Mouse (Mus musculus) ovary, adult 18-20 months (tissue): ENCODE measurements around the gene Akr1cl.

ENCODE experiments used
- DNase-seq: peaks from one replicate; pipeline ENCODE4 v3.0.0; 2022; ENCODE audit warnings: low spot score, mixed read lengths

Gene Akr1cl

DNA sequence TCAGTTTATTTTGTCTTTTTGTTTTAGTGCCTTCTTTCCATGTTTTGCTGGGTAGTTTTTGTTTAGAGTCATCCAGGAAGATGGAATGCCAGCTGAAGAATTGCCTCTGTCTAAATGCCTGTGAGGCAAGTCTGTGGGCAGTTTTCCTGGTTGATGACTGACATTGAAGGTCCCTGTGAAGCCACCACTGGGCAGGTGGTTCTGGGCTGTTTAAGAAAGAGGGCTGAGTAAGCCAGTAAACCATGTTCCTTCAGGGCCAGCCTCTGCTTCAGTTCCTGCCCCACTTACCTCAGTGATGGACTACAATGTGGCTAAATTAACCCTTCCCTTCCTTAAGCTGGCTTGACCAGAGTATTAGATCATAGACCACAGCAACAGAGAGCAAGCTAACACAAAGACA lies 44.4 kb downstream of the Akr1cl start:
- no peak for DNase-seq

- no peak for DNase-seq
These were observed 46.4 kb downstream of the Akr1cl start for GRCm38 (mm10) chr1:64986120-64986519.

DNA sequence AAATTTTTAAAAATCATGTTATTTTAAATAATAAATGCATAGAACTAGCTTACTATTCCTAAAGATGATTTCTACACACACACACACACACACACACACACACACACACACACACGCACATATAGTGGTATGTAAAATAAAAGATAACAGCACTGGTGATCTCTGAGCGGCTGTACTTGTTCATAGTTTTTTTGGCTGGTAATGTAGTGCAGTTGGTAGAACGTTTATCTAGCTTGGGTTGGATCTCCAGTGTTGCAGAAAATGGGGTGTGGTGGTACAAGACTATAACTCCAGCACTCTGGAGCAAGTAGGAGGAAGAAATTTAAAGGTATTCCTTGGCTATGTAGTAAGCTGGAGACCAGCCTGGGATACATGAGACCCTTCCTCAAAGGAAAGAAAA lies 49.3 kb downstream of the Akr1cl start:
- no peak for DNase-seq

DNA sequence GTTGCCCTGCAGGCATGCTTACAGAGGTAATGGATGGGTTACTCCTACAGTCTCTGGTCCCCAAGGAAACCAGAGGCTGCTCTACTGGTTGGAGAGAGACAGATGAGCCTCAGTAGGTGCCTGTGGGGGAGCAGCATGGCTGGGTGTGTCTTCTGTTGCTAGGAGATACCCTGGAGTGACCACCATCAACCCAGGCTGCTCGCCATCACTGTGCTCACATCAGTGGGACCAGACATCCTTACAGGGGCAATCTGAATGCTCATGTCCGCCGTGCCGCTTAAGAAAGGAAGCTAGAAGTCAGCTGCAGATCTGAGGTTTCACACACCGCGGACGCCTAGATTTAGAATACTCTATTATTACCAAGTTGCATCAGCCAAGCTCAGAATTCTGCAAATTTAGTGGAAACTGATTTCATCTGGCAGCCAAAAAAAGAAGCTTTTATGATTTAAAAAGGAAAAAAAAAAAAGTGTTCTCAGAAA lies 54.2 kb downstream of the Akr1cl start:
- no peak for DNase-seq

DNA sequence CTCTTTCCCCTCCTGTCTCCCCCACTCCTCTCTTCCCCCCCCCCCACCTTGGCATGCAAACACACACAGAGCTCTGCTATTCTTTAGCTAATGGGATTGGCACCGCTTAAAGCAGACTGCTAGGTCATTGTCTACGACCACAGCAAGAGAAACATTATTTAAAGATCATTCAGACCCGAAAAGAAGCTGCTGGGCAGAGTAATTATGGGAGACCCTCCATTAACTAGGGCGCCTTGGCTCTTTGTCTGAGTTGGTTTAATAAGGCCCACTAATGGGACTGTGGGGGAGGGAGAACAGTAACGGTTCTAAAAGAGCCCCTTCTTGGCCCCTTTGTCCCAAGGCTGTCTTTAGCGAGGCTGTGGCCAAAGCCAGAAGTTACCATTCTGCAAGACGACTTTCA lies 57.2 kb downstream of the Akr1cl start:
- DNase-seq = no peak

- no peak for DNase-seq
These were observed 61.9 kb downstream of the Akr1cl start for GRCm38 (mm10) chr1:64970685-64971084.
